Mouse (Mus musculus): ENCODE measurements around the gene Tctex1d2. TPM values are rescaled to one million over a fixed set of nuclear protein-coding genes. Genes with fewer than 3 reads are reported as not detected.

Gene Tctex1d2
- polyA plus RNA-seq, 1 experiment = 24.3 TPM

- H3K27ac ChIP-seq (ENCODE audit: insufficient read depth, low read length) = no peak overlapping the region
- no peak for TF ChIP-seq POLR2A (IDR thresholded peaks at IDR 0.05; ENCODE audit: extremely low read depth, insufficient read depth, low read length)
- no peak for TF ChIP-seq CTCF (IDR thresholded peaks at IDR 0.05; ENCODE audit: extremely low read depth, insufficient read depth, low read length)
- H3K4me1 ChIP-seq (ENCODE audit: control insufficient read depth, insufficient read depth, low read length) = no peaks in the 10 kb centered on the region
- no peak overlapping the region for H3K4me3 ChIP-seq (ENCODE audit: insufficient read depth, low read length)
Measured at GRCm38 (mm10) chr16:32477315-32477714, 57.8 kb downstream of the Tctex1d2 start.

Other genes starting within 250 kb of the Tctex1d2 start
- gene Bex6, start 239.9 kb upstream of the Tctex1d2 start, polyA plus RNA-seq (2012; rRNA removed) = not detected in 2 replicates
- gene Fbxo45, start 172.5 kb upstream of the Tctex1d2 start, polyA plus RNA-seq (2012; rRNA removed) = 24.8 and 27.0 TPM in 2 replicates
- gene Wdr53, start 172.5 kb upstream of the Tctex1d2 start, polyA plus RNA-seq (2012; rRNA removed) = 11.1 and 11.7 TPM in 2 replicates
- 0.27 and 0.32 TPM in 2 replicates for gene Smco1, start 148.2 kb upstream of the Tctex1d2 start, polyA plus RNA-seq (2012; rRNA removed)
- gene Rnf168, start 142.2 kb upstream of the Tctex1d2 start, polyA plus RNA-seq (2012; rRNA removed) = 15.2 and 16.4 TPM in 2 replicates
- gene Ubxn7, start 87.4 kb upstream of the Tctex1d2 start, polyA plus RNA-seq (2012; rRNA removed) = 16.1 and 17.1 TPM in 2 replicates
- not detected in 2 replicates for gene Tm4sf19, start 19.2 kb upstream of the Tctex1d2 start, polyA plus RNA-seq (2012; rRNA removed)
- gene Pcyt1a, start 11.2 kb downstream of the Tctex1d2 start, polyA plus RNA-seq (2012; rRNA removed) = 24.1 and 27.0 TPM in 2 replicates
- gene Slc51a, start 68.2 kb downstream of the Tctex1d2 start, polyA plus RNA-seq (2012; rRNA removed) = 0.04 TPM in 1 of 2 replicates, not detected in the other
- not detected in 2 replicates for gene Zdhhc19, start 76.6 kb downstream of the Tctex1d2 start, polyA plus RNA-seq (2012; rRNA removed)
- gene Tfrc, start 189.2 kb downstream of the Tctex1d2 start, polyA plus RNA-seq (2012; rRNA removed) = 77.7 and 82.2 TPM in 2 replicates
- gene Tnk2, start 224.2 kb downstream of the Tctex1d2 start, polyA plus RNA-seq (2012; rRNA removed) = 202 and 204 TPM in 2 replicates